Mouse (Mus musculus): Measurements from ENCODE around the gene Amz2. TPM values are rescaled to one million over a fixed set of nuclear protein-coding genes. Genes with fewer than 3 reads are reported as not detected.

The Amz2 gene
- polyA plus RNA-seq, 1 experiment: 3.9 TPM

- Histone ChIP-seq H3K4me3 (replicated peaks) (no peak overlapping the region), H3K9me3 (no peaks in the 10 kb centered on the region), H3K4me1 (peaks cover 39% of the 10 kb centered on the region), H3K36me3 (replicated peaks; ENCODE audit: low read length) (peaks cover 97% of the 10 kb centered on the region), H3K27me3 (replicated peaks) (no peaks in the 10 kb centered on the region)
- no peak for TF ChIP-seq GATA1 (IDR thresholded peaks at IDR 0.05; ENCODE audit: borderline replicate concordance, low read length)
- TF ChIP-seq FLI1 (IDR thresholded peaks at IDR 0.05; ENCODE audit: low read length): no peak
Observed at GRCm38 (mm10) chr11:109460586-109460985, 34.8 kb downstream of the Amz2 start.

GRCm38 (mm10) chr11:109465068-109465467 lies 39.3 kb downstream of the Amz2 start:
- Histone ChIP-seq H3K4me3 (replicated peaks) (no peak overlapping the region), H3K9me3 (no peaks in the 10 kb centered on the region), H3K36me3 (replicated peaks; ENCODE audit: low read length) (peaks cover 91% of the 10 kb centered on the region), H3K27me3 (replicated peaks) (no peaks in the 10 kb centered on the region), H3K4me1 (peaks cover 77% of the 10 kb centered on the region)
- no peak for TF ChIP-seq GATA1 (IDR thresholded peaks at IDR 0.05; ENCODE audit: borderline replicate concordance, low read length)
- TF ChIP-seq FLI1 (IDR thresholded peaks at IDR 0.05; ENCODE audit: low read length): no peak

- TF ChIP-seq GATA1 (IDR thresholded peaks at IDR 0.05; ENCODE audit: borderline replicate concordance, low read length): no peak
- TF ChIP-seq FLI1 (IDR thresholded peaks at IDR 0.05; ENCODE audit: low read length): no peak
- no peak overlapping the region for H3K4me3 ChIP-seq (replicated peaks)
- no peaks in the 10 kb centered on the region for H3K9me3 ChIP-seq
- H3K36me3 ChIP-seq (replicated peaks; ENCODE audit: low read length): peaks cover 77% of the 10 kb centered on the region
- peaks cover 78% of the 10 kb centered on the region for H3K4me1 ChIP-seq
- no peaks in the 10 kb centered on the region for H3K27me3 ChIP-seq (replicated peaks)
Observed at GRCm38 (mm10) chr11:109466987-109467386, 41.2 kb downstream of the Amz2 start.

- Histone ChIP-seq H3K4me3 (replicated peaks) (no peak overlapping the region), H3K36me3 (replicated peaks; ENCODE audit: low read length) (peaks cover 65% of the 10 kb centered on the region), H3K4me1 (peaks cover 67% of the 10 kb centered on the region), H3K9me3 (no peaks in the 10 kb centered on the region), H3K27me3 (replicated peaks) (no peaks in the 10 kb centered on the region)
- TF ChIP-seq FLI1 (IDR thresholded peaks at IDR 0.05; ENCODE audit: low read length) (no peak), GATA1 (IDR thresholded peaks at IDR 0.05; ENCODE audit: borderline replicate concordance, low read length) (no peak)
Observed at GRCm38 (mm10) chr11:109468133-109468532, 42.4 kb downstream of the Amz2 start.

GRCm38 (mm10) chr11:109470170-109470569 lies 44.4 kb downstream of the Amz2 start:
- Histone ChIP-seq H3K4me1 (peaks cover 70% of the 10 kb centered on the region), H3K4me3 (replicated peaks) (peak overlapping the region; percentile 99), H3K9me3 (no peaks in the 10 kb centered on the region), H3K36me3 (replicated peaks; ENCODE audit: low read length) (peaks cover 45% of the 10 kb centered on the region), H3K27me3 (replicated peaks) (no peaks in the 10 kb centered on the region)
- TF ChIP-seq GATA1 (IDR thresholded peaks at IDR 0.05; ENCODE audit: borderline replicate concordance, low read length) (no peak), FLI1 (IDR thresholded peaks at IDR 0.05; ENCODE audit: low read length) (no peak)

GRCm38 (mm10) chr11:109470921-109471861 lies 45.4 kb downstream of the Amz2 start:
- Histone ChIP-seq H3K9me3 (no peaks in the 10 kb centered on the region), H3K27me3 (replicated peaks) (no peaks in the 10 kb centered on the region), H3K36me3 (replicated peaks; ENCODE audit: low read length) (peaks cover 37% of the 10 kb centered on the region), H3K4me1 (peaks cover 71% of the 10 kb centered on the region), H3K4me3 (replicated peaks) (peak overlapping the region; percentile 99)
- TF ChIP-seq GATA1 (IDR thresholded peaks at IDR 0.05; ENCODE audit: borderline replicate concordance, low read length) (no peak), FLI1 (IDR thresholded peaks at IDR 0.05; ENCODE audit: low read length) (no peak)

- H3K27me3 ChIP-seq (replicated peaks): no peaks in the 10 kb centered on the region
- peaks cover 29% of the 10 kb centered on the region for H3K36me3 ChIP-seq (replicated peaks; ENCODE audit: low read length)
- peaks cover 74% of the 10 kb centered on the region for H3K4me1 ChIP-seq
- H3K4me3 ChIP-seq (replicated peaks): peak overlapping the region; percentile 99
- H3K9me3 ChIP-seq: no peaks in the 10 kb centered on the region
- no peak for TF ChIP-seq FLI1 (IDR thresholded peaks at IDR 0.05; ENCODE audit: low read length)
- TF ChIP-seq GATA1 (IDR thresholded peaks at IDR 0.05; ENCODE audit: borderline replicate concordance, low read length): no peak
Observed at GRCm38 (mm10) chr11:109472171-109472691, 46.5 kb downstream of the Amz2 start.

GRCm38 (mm10) chr11:109472821-109473170 lies 47.0 kb downstream of the Amz2 start:
- Histone ChIP-seq H3K4me3 (replicated peaks) (peak overlapping the region; percentile 99), H3K36me3 (replicated peaks; ENCODE audit: low read length) (peaks cover 23% of the 10 kb centered on the region), H3K27me3 (replicated peaks) (no peaks in the 10 kb centered on the region), H3K9me3 (no peaks in the 10 kb centered on the region), H3K4me1 (peaks cover 74% of the 10 kb centered on the region)
- TF ChIP-seq FLI1 (IDR thresholded peaks at IDR 0.05; ENCODE audit: low read length) (no peak), GATA1 (IDR thresholded peaks at IDR 0.05; ENCODE audit: borderline replicate concordance, low read length) (no peak)

- Histone ChIP-seq H3K27me3 (replicated peaks) (no peaks in the 10 kb centered on the region), H3K36me3 (replicated peaks; ENCODE audit: low read length) (peaks cover 20% of the 10 kb centered on the region), H3K9me3 (no peaks in the 10 kb centered on the region), H3K4me3 (replicated peaks) (peak within 1 kb of the TSS; percentile 99), H3K4me1 (peaks cover 74% of the 10 kb centered on the region)
- TF ChIP-seq GATA1 (IDR thresholded peaks at IDR 0.05; ENCODE audit: borderline replicate concordance, low read length) (no peak), FLI1 (IDR thresholded peaks at IDR 0.05; ENCODE audit: low read length) (no peak)
Observed at GRCm38 (mm10) chr11:109473171-109474085, 47.7 kb downstream of the Amz2 start, which contains the start of the genes Arsg and Slc16a6. TSS of gene Arsg (plus strand) at chr11:109473374. TSS of gene Slc16a6 (minus strand) at chr11:109473598.
